Mouse (Mus musculus): ENCODE results near the gene Hsd17b12. TPM values are rescaled to one million over a fixed set of nuclear protein-coding genes. Genes with fewer than 3 reads are reported as not detected.

Gene Hsd17b12
- polyA plus RNA-seq, 1 experiment from 2014 or later = 124 TPM

DNA sequence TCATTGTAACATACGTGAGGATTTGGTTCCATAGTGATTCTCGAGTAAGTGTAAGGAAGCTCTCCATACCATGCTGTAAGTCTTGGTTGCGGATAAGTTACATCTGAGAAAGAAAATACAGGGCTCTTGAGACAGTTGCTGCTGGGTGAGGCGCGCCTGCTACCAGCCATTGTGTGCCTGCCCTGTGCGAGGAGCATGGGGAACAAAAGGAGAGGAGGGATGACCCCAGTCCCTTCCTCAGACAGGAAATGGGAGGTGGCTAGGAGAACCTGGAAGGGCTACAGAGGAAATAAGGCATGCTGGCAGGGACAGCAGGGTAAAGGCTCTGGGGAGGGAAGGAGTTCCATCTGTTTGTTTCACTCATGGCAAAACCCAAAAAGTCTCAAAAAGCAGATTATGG is 156.4 kb downstream of the Hsd17b12 start:
- Histone ChIP-seq H3K36me3 (ENCODE audit: control insufficient read depth, insufficient read depth, low read length) (peaks cover 75% of the 10 kb centered on the region), H3K9ac (ENCODE audit: low read depth, low read length) (no peak overlapping the region), H3K9me3 (ENCODE audit: control insufficient read depth, low read length) (no peaks in the 10 kb centered on the region), H3K27me3 (ENCODE audit: control insufficient read depth, insufficient read depth, low read length) (no peaks in the 10 kb centered on the region), H3K4me2 (replicated peaks; ENCODE audit: low read depth, low read length) (no peak overlapping the region), H3K27ac (ENCODE audit: low read depth, low read length) (no peak overlapping the region; the same call in 1 of the 2 replicates), H3K4me3 (ENCODE audit: low read length) (no peak overlapping the region), H3K4me1 (ENCODE audit: control insufficient read depth, insufficient read depth, low read length) (no peaks in the 10 kb centered on the region)
- WGBS = 87% methylated on average over 6 of the region's 6 CpGs
- no peak for ATAC-seq (ENCODE audit: low FRiP score, low TSS enrichment)

DNA sequence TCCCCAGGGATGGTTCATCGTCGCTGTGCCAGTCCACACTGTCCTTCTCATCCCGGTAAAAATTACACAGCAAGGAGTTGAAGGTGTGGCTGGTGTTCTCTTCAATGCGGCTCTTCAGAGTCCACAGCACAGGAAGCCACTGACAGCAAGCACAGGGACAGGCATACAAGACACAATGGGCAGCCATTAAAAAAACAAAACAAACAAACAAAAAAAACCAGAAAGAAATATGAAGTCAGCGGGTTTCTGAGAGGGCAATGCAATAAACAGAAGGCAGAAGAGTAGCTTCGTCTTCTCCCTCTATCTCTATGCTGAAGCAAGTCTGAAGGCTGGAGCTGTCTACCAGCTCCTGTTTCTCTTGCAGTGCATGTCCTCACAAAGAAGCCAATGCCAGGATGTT is 161.5 kb downstream of the Hsd17b12 start, which contains the start of gene Gm27027:
Gm27027 (minus strand) TSS at position 101 of the 400 bp plus-strand sequence.
- Histone ChIP-seq H3K4me1 (ENCODE audit: control insufficient read depth, insufficient read depth, low read length) (no peaks in the 10 kb centered on the region; the same call in 1 of the 2 replicates), H3K4me2 (replicated peaks; ENCODE audit: low read depth, low read length) (no peak within 1 kb of the TSS), H3K27me3 (ENCODE audit: control insufficient read depth, insufficient read depth, low read length) (no peaks in the 10 kb centered on the region), H3K27ac (ENCODE audit: low read depth, low read length) (no peak within 1 kb of the TSS), H3K4me3 (ENCODE audit: low read length) (no peak within 1 kb of the TSS), H3K9me3 (ENCODE audit: control insufficient read depth, low read length) (no peaks in the 10 kb centered on the region), H3K9ac (ENCODE audit: low read depth, low read length) (no peak within 1 kb of the TSS), H3K36me3 (ENCODE audit: control insufficient read depth, insufficient read depth, low read length) (peaks cover 80% of the 10 kb centered on the region)
- no peak for ATAC-seq (ENCODE audit: low FRiP score, low TSS enrichment)
- WGBS = 91% methylated on average over 6 of the region's 6 CpGs

DNA sequence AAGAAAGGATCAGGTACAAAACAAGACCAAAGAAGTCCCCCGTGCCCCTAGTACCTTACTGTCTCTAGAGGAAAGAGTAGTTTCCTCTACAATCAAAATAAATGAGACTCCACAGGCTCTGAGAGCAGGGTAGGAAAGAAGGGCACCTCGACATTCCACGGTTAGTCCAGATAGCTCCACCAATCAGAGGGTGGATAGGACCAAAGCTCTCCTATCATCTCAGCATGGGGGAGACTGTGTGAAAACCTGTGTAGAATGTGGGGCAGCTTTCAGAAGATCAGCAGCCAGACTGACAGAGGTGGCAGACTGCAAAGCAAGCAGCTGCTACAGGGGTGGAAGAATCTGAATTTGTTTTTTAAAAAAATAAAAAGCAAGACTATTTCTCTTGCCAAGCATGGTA is 165.0 kb downstream of the Hsd17b12 start:
- Histone ChIP-seq H3K27ac (ENCODE audit: low read depth, low read length) (no peak overlapping the region), H3K27me3 (ENCODE audit: control insufficient read depth, insufficient read depth, low read length) (no peaks in the 10 kb centered on the region), H3K36me3 (ENCODE audit: control insufficient read depth, insufficient read depth, low read length) (peaks cover 66% of the 10 kb centered on the region), H3K4me2 (replicated peaks; ENCODE audit: low read depth, low read length) (no peak overlapping the region), H3K4me1 (ENCODE audit: control insufficient read depth, insufficient read depth, low read length) (no peaks in the 10 kb centered on the region; the same call in 1 of the 2 replicates), H3K9me3 (ENCODE audit: control insufficient read depth, low read length) (no peaks in the 10 kb centered on the region), H3K9ac (ENCODE audit: low read depth, low read length) (no peak overlapping the region), H3K4me3 (ENCODE audit: low read length) (no peak overlapping the region)
- ATAC-seq (ENCODE audit: low FRiP score, low TSS enrichment) = no peak
- 59% methylated on average over 3 of the region's 3 CpGs for WGBS

DNA sequence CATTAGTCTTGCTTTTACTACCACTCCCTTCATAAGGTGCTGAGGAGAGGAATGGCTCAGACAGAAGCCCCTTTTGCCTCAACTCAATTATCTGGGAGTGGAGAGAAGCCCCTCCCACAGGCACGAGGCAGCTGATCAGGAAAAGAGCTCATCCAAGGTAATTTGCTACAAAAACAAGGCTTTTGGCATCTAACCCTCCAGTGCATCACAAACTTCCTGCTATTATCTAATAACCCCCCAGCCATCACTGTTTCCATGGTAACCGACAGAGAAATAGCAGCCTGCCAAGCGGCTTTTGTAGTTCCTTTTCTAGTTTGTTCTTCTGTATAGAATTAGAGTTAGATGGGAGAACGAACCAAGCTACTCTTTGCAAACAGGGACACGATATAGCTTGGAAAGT is 165.5 kb downstream of the Hsd17b12 start:
- no peak overlapping the region for H3K27ac ChIP-seq (ENCODE audit: low read depth, low read length)
- WGBS = 56% methylated on average over 5 of the region's 5 CpGs
- no peak overlapping the region for H3K4me2 ChIP-seq (replicated peaks; ENCODE audit: low read depth, low read length)
- H3K4me3 ChIP-seq (ENCODE audit: low read length) = no peak overlapping the region
- no peak for ATAC-seq (ENCODE audit: low FRiP score, low TSS enrichment)
- H3K9ac ChIP-seq (ENCODE audit: low read depth, low read length) = no peak overlapping the region
- no peaks in the 10 kb centered on the region for H3K27me3 ChIP-seq (ENCODE audit: control insufficient read depth, insufficient read depth, low read length)
- no peaks in the 10 kb centered on the region for H3K9me3 ChIP-seq (ENCODE audit: control insufficient read depth, low read length)
- H3K36me3 ChIP-seq (ENCODE audit: control insufficient read depth, insufficient read depth, low read length) = peaks cover 67% of the 10 kb centered on the region
- no peaks in the 10 kb centered on the region; the same call in 1 of the 2 replicates for H3K4me1 ChIP-seq (ENCODE audit: control insufficient read depth, insufficient read depth, low read length)

DNA sequence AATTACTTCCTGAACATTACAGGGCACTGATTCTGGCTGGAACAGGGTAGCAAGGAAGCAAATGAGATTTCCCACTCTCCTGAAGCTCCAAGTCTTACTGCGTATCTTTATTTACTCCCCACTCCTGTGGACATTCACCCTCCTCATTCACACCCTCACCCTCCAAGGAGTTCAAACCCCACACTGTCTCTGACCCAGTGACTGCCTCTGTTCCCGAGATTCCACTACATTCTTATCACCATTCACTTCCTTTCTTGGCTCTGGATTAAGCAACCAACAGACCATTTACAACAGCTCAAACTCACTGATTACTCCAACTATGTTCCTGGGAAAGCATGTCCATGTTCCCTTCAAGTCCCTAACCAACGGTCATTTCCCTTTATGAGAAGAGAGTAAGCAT is 166.4 kb downstream of the Hsd17b12 start:
- Histone ChIP-seq H3K4me1 (ENCODE audit: control insufficient read depth, insufficient read depth, low read length) (no peaks in the 10 kb centered on the region; the same call in 1 of the 2 replicates), H3K9me3 (ENCODE audit: control insufficient read depth, low read length) (no peaks in the 10 kb centered on the region), H3K36me3 (ENCODE audit: control insufficient read depth, insufficient read depth, low read length) (peaks cover 70% of the 10 kb centered on the region), H3K4me3 (ENCODE audit: low read length) (no peak overlapping the region), H3K27ac (ENCODE audit: low read depth, low read length) (no peak overlapping the region), H3K4me2 (replicated peaks; ENCODE audit: low read depth, low read length) (no peak overlapping the region), H3K27me3 (ENCODE audit: control insufficient read depth, insufficient read depth, low read length) (no peaks in the 10 kb centered on the region), H3K9ac (ENCODE audit: low read depth, low read length) (no peak overlapping the region)
- ATAC-seq (ENCODE audit: low FRiP score, low TSS enrichment) = no peak
- WGBS = 80% methylated on average over 3 of the region's 3 CpGs

DNA sequence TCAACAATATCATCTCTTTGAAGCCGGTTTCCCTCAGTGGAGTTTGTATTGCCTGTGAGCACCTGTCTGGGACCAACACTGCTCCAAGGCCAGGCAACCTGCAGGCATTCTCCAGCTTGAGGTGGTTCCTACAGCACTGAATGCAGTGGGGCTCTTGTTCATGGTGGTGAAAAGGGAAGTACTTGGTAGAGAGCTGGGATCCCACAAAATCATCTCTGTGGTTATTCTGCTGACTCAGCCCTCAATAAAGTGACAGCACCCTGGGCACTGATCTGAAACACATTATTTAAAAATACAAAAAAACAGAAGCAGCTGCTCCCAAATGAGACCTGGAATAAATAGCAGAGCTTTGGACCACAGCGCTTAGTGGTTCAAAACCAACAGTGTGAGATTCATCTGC is 169.3 kb downstream of the Hsd17b12 start:
- H3K27me3 ChIP-seq (ENCODE audit: control insufficient read depth, insufficient read depth, low read length) = no peaks in the 10 kb centered on the region
- no peak for ATAC-seq (ENCODE audit: low FRiP score, low TSS enrichment)

More for the DNA sequence above, 169.3 kb downstream of the Hsd17b12 start:
- peaks cover 5% of the 10 kb centered on the region; the same call in 1 of the 2 replicates for H3K4me1 ChIP-seq (ENCODE audit: control insufficient read depth, insufficient read depth, low read length)
- WGBS = 99% methylated on average over 2 of the region's 2 CpGs
- no peaks in the 10 kb centered on the region for H3K9me3 ChIP-seq (ENCODE audit: control insufficient read depth, low read length)
- H3K9ac ChIP-seq (ENCODE audit: low read depth, low read length) = no peak overlapping the region
- no peak overlapping the region for H3K4me3 ChIP-seq (ENCODE audit: low read length)
- peaks cover 46% of the 10 kb centered on the region for H3K36me3 ChIP-seq (ENCODE audit: control insufficient read depth, insufficient read depth, low read length)
- H3K4me2 ChIP-seq (replicated peaks; ENCODE audit: low read depth, low read length) = no peak overlapping the region
- H3K27ac ChIP-seq (ENCODE audit: low read depth, low read length) = no peak overlapping the region

Small RNA genes lying within 50 kb of the gene (microRNA-seq; reads per million reads assigned to microRNA genes)
- not detected for gene Gm23630

Other genes starting within 250 kb of the Hsd17b12 start
- 12.0 and 12.4 TPM in 2 replicates for gene Gm13889, start 200.8 kb downstream of the Hsd17b12 start, polyA plus RNA-seq (2014; fragmentation: Nextera tagmentation; extraction: Ambion mirVana)
- gene Gm27027, start 161.6 kb downstream of the Hsd17b12 start, polyA plus RNA-seq (2014; fragmentation: Nextera tagmentation; extraction: Ambion mirVana) = not detected in 2 replicates
- 48.3 and 64.5 TPM in 2 replicates for gene Alkbh3, start 147.2 kb downstream of the Hsd17b12 start, polyA plus RNA-seq (2014; fragmentation: Nextera tagmentation; extraction: Ambion mirVana)
- gene Ttc17, start 248.7 kb upstream of the Hsd17b12 start, polyA plus RNA-seq (2014; fragmentation: Nextera tagmentation; extraction: Ambion mirVana) = 10.8 and 18.4 TPM in 2 replicates